Mouse (Mus musculus) testis, adult 2 months (tissue): ENCODE results near the gene Actg1. TPM values are rescaled to one million over a fixed set of nuclear protein-coding genes. Genes with fewer than 3 reads are reported as not detected.

Experiments used
- H3K27ac ChIP-seq: fragments of 200-500 bp; 2 replicates; pipeline ENCODE4 v1.5.1; 2012; ENCODE audit warnings: low read depth, low read length; ENCODE audit not compliant: control insufficient read depth, insufficient read depth
- H3K27me3 ChIP-seq: fragments of 200-500 bp; 2 replicates; pipeline ENCODE4 v1.6.1; 2012; ENCODE audit warnings: mild to moderate bottlenecking, low read length, moderate library complexity; ENCODE audit not compliant: control insufficient read depth, insufficient read depth
- H3K36me3 ChIP-seq: fragments of 200-500 bp; 2 replicates; pipeline ENCODE4 v1.6.1; 2012; ENCODE audit warnings: mild to moderate bottlenecking, low read length; ENCODE audit not compliant: control insufficient read depth, insufficient read depth
- H3K4me1 ChIP-seq: fragments of 200-500 bp; 2 replicates; pipeline ENCODE4 v1.6.1; 2012; ENCODE audit warnings: low read length; ENCODE audit not compliant: control insufficient read depth, insufficient read depth
- H3K4me3 ChIP-seq: fragments of 200-500 bp; 2 replicates; pipeline ENCODE4 v1.5.1; 2012; ENCODE audit warnings: low read depth, mild to moderate bottlenecking, low read length, moderate library complexity, mixed read lengths; ENCODE audit not compliant: control insufficient read depth
- CTCF ChIP-seq: fragments of 200-500 bp; IDR thresholded peaks from 2 replicates; pipeline ENCODE4 v1.5.1; 2012; ENCODE audit warnings: low read depth, mild to moderate bottlenecking, inconsistent platforms, low read length, moderate library complexity; ENCODE audit not compliant: control insufficient read depth, insufficient read depth, insufficient replicate concordance
- POLR2A ChIP-seq: fragments of 200-500 bp; IDR thresholded peaks from 2 replicates; pipeline ENCODE4 v1.6.1; 2012; ENCODE audit warnings: low read depth, mild to moderate bottlenecking, inconsistent platforms, low read length, moderate library complexity; ENCODE audit not compliant: control insufficient read depth
- polyA plus RNA-seq: library from polyadenylated mRNA; depleted of rRNA; stranded (reverse); fragments of >200 nt; gene quantifications from 2 replicates; pipeline ENCODE4 v1.2.3, GENCODE M21; 2012

The Actg1 gene
- polyA plus RNA-seq, 1 experiment = 672 TPM

DNA sequence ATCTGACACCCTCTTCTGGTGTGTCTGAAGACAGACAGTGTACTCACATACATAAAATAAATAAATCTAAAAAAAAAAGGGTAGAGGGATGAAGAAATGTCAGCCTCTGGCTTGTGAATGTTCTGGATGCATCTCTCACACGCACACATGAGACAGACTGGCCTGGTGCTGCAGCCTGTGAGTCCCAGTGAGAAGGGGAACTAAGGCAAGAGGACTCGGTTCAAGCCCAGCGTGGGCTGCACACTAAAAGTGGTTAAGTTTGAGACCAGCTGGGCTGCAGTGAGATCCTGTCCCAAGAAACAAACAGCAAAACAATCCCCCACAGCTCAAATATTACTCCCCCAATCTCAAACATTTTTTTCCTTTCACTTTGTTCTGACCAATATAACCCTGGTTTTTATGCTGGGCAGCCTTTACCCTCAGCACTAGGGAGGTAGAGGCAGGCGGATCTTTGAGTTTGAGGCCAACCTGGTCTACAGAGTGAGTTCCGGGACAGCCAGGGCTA is 5.6 kb downstream of the Actg1 start:
- Histone ChIP-seq H3K27ac (no peak overlapping the region), H3K4me3 (no peak overlapping the region), H3K36me3 (no peaks in the 10 kb centered on the region), H3K4me1 (no peaks in the 10 kb centered on the region), H3K27me3 (no peaks in the 10 kb centered on the region)
- TF ChIP-seq CTCF (no peak), POLR2A (no peak)

DNA sequence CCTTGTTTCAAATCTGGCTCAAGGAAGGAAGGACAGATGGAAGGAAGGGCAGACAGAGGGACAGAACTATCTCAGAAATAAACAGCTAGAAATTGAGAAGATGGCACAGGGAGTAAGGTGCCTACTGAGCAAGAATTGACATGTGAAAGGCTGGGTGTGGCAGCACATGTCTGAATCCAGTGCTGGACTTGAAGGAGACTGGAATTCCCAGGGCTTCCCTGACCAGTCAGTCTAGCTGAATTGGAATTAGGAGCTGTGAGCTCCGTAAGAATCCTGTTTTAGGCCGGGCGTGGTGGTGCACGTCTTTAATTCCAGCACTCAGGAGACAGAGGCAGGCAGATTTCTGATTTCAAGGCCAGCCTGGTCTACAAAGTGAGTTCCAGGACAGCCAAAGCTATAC is 6.7 kb downstream of the Actg1 start:
- TF ChIP-seq CTCF = no peak
- no peak for TF ChIP-seq POLR2A
- H3K27ac ChIP-seq = no peak overlapping the region

DNA sequence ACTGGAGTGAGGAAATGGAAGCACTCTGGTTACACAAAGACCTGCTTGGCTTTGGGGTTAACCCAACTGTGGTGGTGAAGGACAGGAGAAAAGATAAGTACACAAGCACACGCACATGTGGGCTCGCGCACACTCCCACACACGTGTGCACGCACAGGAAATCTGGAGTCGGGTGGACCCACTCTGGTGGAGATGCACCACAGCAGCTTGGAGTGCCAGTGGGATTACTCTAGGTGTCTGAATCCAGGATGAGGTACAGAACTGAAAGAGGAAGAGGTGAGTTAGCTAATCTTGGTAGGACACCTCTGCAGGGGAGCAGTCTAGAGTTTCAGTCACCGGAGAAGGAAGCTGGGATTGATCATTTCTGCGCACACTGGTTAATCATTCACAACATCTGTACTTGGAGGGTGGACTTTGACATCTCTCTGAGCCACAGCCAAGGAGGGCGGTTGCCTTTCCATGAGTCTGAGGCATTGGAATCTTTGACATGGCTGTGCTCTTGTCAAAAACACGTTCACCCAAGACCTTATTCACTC is 8.3 kb downstream of the Actg1 start:
- TF ChIP-seq CTCF = no peak
- TF ChIP-seq POLR2A = no peak
- no peak overlapping the region for H3K4me3 ChIP-seq
- H3K36me3 ChIP-seq = no peaks in the 10 kb centered on the region
- H3K27me3 ChIP-seq = no peaks in the 10 kb centered on the region
- no peaks in the 10 kb centered on the region for H3K4me1 ChIP-seq
- no peak overlapping the region for H3K27ac ChIP-seq

More for the DNA sequence above, 6.7 kb downstream of the Actg1 start:
- Histone ChIP-seq H3K36me3 (no peaks in the 10 kb centered on the region), H3K4me3 (no peak overlapping the region), H3K4me1 (no peaks in the 10 kb centered on the region), H3K27me3 (no peaks in the 10 kb centered on the region)

DNA sequence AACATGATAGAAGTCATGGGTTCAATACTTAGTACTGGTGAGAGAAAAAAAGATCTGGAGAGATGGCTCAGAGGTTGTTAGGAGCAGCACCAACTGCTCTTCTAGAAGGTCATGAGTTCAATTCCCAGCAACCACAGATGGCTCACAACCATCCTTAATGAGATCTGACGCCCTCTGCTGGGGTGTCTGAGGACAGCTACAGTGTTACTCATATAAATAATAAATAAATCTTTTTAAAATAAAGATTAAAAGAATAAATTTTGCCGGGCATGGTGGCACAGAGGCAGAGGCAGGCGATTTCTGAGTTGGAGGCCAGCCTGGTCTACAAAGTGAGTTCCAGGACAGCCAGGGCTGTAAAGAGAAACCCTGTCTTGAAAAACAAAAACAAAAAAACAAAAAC is 9.6 kb downstream of the Actg1 start:
- Histone ChIP-seq H3K27me3 (no peaks in the 10 kb centered on the region), H3K4me1 (no peaks in the 10 kb centered on the region), H3K4me3 (no peak overlapping the region), H3K27ac (no peak overlapping the region), H3K36me3 (no peaks in the 10 kb centered on the region)
- TF ChIP-seq CTCF (no peak), POLR2A (no peak)

DNA sequence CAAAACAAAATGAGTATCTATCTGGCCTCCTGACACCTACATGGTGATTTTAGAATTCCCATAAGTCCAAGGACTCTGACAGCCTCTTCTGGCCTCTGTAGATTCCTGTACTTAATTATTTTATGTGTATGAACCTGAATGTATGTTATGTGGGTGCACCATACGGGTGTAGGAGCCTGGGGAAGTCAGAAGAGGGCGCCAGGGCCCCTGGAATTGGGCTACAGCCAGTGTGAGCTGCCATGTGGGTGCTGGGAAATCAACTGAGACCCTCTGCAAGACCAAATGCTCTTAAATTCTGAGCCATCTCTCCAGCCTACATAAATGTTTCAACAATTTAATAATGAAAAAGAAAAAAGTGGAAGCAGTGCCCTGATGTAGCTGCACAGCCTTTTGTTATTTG is 10.9 kb downstream of the Actg1 start:
- TF ChIP-seq CTCF = no peak
- TF ChIP-seq POLR2A = no peak
- H3K4me1 ChIP-seq = no peaks in the 10 kb centered on the region

DNA sequence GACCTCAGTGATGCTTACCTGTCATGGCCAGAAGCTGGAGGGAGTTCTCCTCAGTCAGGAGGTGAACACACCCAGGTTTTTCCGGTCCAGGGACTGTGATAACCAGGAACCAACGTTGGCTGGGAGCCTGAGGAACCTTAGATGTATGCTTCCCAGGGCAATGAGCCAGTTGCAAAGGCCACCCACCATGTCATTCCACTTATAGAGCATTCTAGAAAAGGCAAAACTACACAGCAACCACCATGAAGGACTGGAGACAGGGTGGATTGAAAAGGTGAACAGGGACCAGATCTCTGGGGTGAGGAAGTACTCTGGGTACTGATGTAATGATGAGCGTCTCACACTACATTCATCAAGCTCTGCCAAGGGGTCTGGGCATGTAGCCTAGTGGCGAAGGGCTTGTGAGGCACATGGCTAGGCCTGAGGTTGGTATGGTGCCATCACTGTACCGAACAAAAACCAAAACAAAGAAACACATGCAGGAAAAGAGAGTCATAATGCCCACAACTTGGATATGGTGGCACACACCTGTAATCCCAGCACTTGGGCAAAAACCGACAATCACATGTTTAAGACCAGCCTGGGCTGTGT is 12.8 kb downstream of the Actg1 start:
- Histone ChIP-seq H3K27me3 (no peaks in the 10 kb centered on the region), H3K4me1 (no peaks in the 10 kb centered on the region), H3K27ac (no peak overlapping the region), H3K4me3 (no peak overlapping the region), H3K36me3 (no peaks in the 10 kb centered on the region)
- TF ChIP-seq POLR2A = no peak
- TF ChIP-seq CTCF = no peak

More for the DNA sequence above, 10.9 kb downstream of the Actg1 start:
- H3K4me3 ChIP-seq = no peak overlapping the region
- no peak overlapping the region for H3K27ac ChIP-seq
- no peaks in the 10 kb centered on the region for H3K36me3 ChIP-seq
- H3K27me3 ChIP-seq = no peaks in the 10 kb centered on the region

DNA sequence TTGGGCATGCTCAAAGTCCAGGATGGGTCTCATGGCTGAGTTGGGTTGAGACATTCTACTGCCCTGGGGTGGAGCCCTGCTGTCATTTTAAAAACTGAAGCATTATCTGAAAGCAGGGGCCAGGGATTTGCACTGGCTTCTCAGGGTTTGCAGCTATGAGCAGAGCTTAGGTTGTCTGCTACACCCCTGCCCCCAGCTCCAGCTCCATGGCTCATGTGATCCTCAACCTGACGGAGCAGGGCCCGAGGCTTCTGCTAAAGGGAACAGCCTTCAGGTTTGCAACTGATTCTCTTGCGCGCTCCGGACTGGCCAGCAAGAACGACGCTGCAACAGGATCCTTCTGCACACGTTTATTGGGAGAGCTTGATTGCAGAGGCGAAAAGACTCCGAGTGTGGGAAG is 28.2 kb downstream of the Actg1 start:
- no peaks in the 10 kb centered on the region for H3K27me3 ChIP-seq
- peaks cover 19% of the 10 kb centered on the region for H3K4me1 ChIP-seq
- TF ChIP-seq CTCF = no peak
- TF ChIP-seq POLR2A = no peak
- no peak overlapping the region for H3K27ac ChIP-seq
- no peak overlapping the region for H3K4me3 ChIP-seq
- no peaks in the 10 kb centered on the region for H3K36me3 ChIP-seq
